Mouse (Mus musculus) myocyte (in vitro differentiated cells): Measurements from ENCODE around the gene Il2. TPM values are rescaled to one million over a fixed set of nuclear protein-coding genes. Genes with fewer than 3 reads are reported as not detected.

Source experiments
- H3K27me3 ChIP-seq: one replicate; pipeline ENCODE4 v1.6.1; 2011; ENCODE audit not compliant: control insufficient read depth, insufficient read depth, insufficient read length
- H3K36me3 ChIP-seq: one replicate; pipeline ENCODE4 v1.6.1; 2011; ENCODE audit not compliant: control insufficient read depth, insufficient read depth
- H3K4me2 ChIP-seq: one replicate; pipeline ENCODE4 v1.6.1; 2011; ENCODE audit warnings: low read depth, control low read depth
- H3K4me3 ChIP-seq: one replicate; pipeline ENCODE4 v1.5.1; 2011; ENCODE audit warnings: mild to moderate bottlenecking, control low read depth, moderate library complexity
- H3K79me2 ChIP-seq: one replicate; pipeline ENCODE4 v1.6.1; 2011; ENCODE audit not compliant: control insufficient read depth, insufficient read depth
- H3ac ChIP-seq: one replicate; pipeline ENCODE4 v1.6.1; 2011; ENCODE audit not compliant: control insufficient read depth, insufficient read length
- CEBPB ChIP-seq: IDR thresholded peaks from 2 replicates; pipeline ENCODE4 v1.6.1; 2011; ENCODE audit warnings: mild to moderate bottlenecking, moderate library complexity; ENCODE audit not compliant: poor library complexity, insufficient read depth, severe bottlenecking
- E2F4 ChIP-seq: IDR thresholded peaks from one replicate; pipeline ENCODE4 v1.6.1; 2011; ENCODE audit warnings: mild to moderate bottlenecking, control low read depth, moderate library complexity; ENCODE audit not compliant: insufficient read depth
- MAX ChIP-seq: IDR thresholded peaks from one replicate; pipeline ENCODE4 v1.6.1; 2011; ENCODE audit warnings: low read depth, mild to moderate bottlenecking, control low read depth
- MYOD1 ChIP-seq, 3 experiments: IDR thresholded peaks; one replicate each; pipeline ENCODE4 v1.6.1; 2011; ENCODE audit warnings: control low read depth in 2 of 3, low read depth in 2 of 3, mild to moderate bottlenecking in 2 of 3, moderate library complexity in 1 of 3; ENCODE audit not compliant: insufficient read length in 2 of 3, control insufficient read depth in 1 of 3
- MYOG ChIP-seq, 3 experiments: IDR thresholded peaks; one replicate each; pipeline ENCODE4 v1.6.1; 2011; ENCODE audit warnings: control low read depth in 2 of 3, low read depth in 2 of 3, mild to moderate bottlenecking in 2 of 3; ENCODE audit not compliant: insufficient read length in 2 of 3, control insufficient read depth in 1 of 3, insufficient read depth in 1 of 3
- POLR2A ChIP-seq: IDR thresholded peaks from one replicate; pipeline ENCODE4 v1.6.1; 2011; ENCODE audit warnings: low read depth, mild to moderate bottlenecking, control low read depth, moderate library complexity; ENCODE audit not compliant: insufficient read length
- POLR2AphosphoS2 ChIP-seq: IDR thresholded peaks from one replicate; pipeline ENCODE4 v1.6.1; 2011; ENCODE audit warnings: low read depth, control low read depth; ENCODE audit not compliant: insufficient read length
- REST ChIP-seq: IDR thresholded peaks from one replicate; pipeline ENCODE4 v1.6.1; 2011; ENCODE audit warnings: mild to moderate bottlenecking, control low read depth, moderate library complexity; ENCODE audit not compliant: insufficient read depth, insufficient read length
- SRF ChIP-seq: IDR thresholded peaks from one replicate; pipeline ENCODE4 v1.6.1; 2011; ENCODE audit warnings: low read depth; ENCODE audit not compliant: control insufficient read depth, insufficient read length
- TCF12 ChIP-seq: IDR thresholded peaks from one replicate; pipeline ENCODE4 v1.6.1; 2011; ENCODE audit warnings: mild to moderate bottlenecking, control low read depth; ENCODE audit not compliant: poor library complexity, insufficient read depth, severe bottlenecking
- TCF3 ChIP-seq: IDR thresholded peaks from one replicate; pipeline ENCODE4 v1.6.1; 2011; ENCODE audit warnings: low read depth, control low read depth; ENCODE audit not compliant: insufficient read length
- USF1 ChIP-seq: IDR thresholded peaks from one replicate; pipeline ENCODE4 v1.6.1; 2011; ENCODE audit warnings: low read depth, mild to moderate bottlenecking, control low read depth, moderate library complexity
- polyA plus RNA-seq: library from polyadenylated mRNA; unstranded; fragments of >200 nt; fragmentation: generic; extraction: Trizol; gene quantifications from one replicate; pipeline ENCODE4 v1.2.1, GENCODE M21; 2012; ENCODE audit warnings: missing spikeins

Gene Il2
- polyA plus RNA-seq, 1 experiment: not detected

DNA sequence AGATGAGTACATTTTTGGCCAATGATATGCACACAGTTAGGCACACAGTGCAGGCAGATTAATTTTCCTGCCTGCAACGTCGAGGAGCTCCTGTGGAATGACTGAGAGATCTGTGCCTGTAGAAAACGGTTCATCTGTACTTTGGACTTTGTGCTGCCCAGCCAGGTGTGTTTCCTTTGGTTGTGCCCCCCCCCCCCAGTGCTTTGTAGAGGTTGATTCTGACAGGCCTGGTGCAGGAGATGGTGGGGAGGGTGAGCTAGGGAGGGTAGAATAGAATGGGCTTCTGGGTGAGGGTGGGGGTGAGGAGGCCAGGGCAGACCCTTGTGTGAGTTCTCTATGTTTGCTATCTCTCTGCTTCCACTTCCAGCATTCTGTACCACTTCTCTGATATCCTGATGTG lies 32.5 kb upstream of the Il2 start:
- no peak for TF ChIP-seq REST
- no peak for TF ChIP-seq SRF
- TF ChIP-seq E2F4: no peak
- no peak for TF ChIP-seq MYOG (IDR thresholded peaks at IDR 0.05; ENCODE audit: control insufficient read depth in 1 of 3, insufficient read depth in 1 of 3, insufficient read length in 2 of 3, low read depth in 2 of 3)
- no peak for TF ChIP-seq MYOD1 (IDR thresholded peaks at IDR 0.05; ENCODE audit: control insufficient read depth in 1 of 3, insufficient read length in 2 of 3, low read depth in 2 of 3)
- no peak for TF ChIP-seq POLR2AphosphoS2
- TF ChIP-seq POLR2A: no peak
- no peak for TF ChIP-seq TCF3
- no peak for TF ChIP-seq USF1
- no peak for TF ChIP-seq MAX
- no peak for TF ChIP-seq TCF12
- TF ChIP-seq CEBPB: no peak
- Histone ChIP-seq H3K79me2 (no peaks in the 10 kb centered on the region), H3K36me3 (no peaks in the 10 kb centered on the region), H3ac (no peak overlapping the region), H3K27me3 (no peaks in the 10 kb centered on the region), H3K4me2 (no peak overlapping the region), H3K4me3 (no peak overlapping the region)

DNA sequence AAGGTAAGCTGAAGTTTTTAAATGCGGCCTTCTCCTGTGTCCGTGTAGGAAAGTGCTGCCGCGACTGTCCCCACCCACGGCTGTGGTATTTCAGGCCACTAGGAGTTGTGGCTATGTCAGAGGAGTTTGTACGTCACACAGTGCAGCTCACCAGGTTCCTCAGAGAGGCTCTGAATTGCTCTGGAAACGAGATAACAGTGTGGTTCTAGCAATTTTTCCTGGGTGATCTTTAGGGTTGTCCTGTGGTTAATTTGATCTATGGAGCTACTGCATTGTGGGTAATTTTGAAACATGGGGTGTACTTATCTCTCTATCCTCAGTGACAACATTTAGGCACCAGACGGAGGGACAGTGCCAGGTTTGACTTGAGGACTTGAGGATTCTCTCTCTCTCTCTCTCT lies 31.3 kb upstream of the Il2 start:
- Histone ChIP-seq H3ac (no peak overlapping the region), H3K4me3 (no peak overlapping the region), H3K79me2 (no peaks in the 10 kb centered on the region), H3K27me3 (no peaks in the 10 kb centered on the region), H3K4me2 (no peak overlapping the region), H3K36me3 (no peaks in the 10 kb centered on the region)
- TF ChIP-seq REST: no peak

- Histone ChIP-seq H3K4me3 (no peak overlapping the region), H3ac (no peak overlapping the region), H3K4me2 (no peak overlapping the region)
Observed at GRCm38 (mm10) chr3:37154396-37154795, 28.6 kb upstream of the Il2 start.

GRCm38 (mm10) chr3:37153004-37153403 lies 27.2 kb upstream of the Il2 start:
- TF ChIP-seq E2F4: no peak
- TF ChIP-seq TCF12: no peak
- Histone ChIP-seq H3ac (no peak overlapping the region), H3K4me2 (no peak overlapping the region), H3K79me2 (no peaks in the 10 kb centered on the region), H3K27me3 (no peaks in the 10 kb centered on the region), H3K4me3 (no peak overlapping the region), H3K36me3 (no peaks in the 10 kb centered on the region)

More at GRCm38 (mm10) chr3:37154396-37154795, 28.6 kb upstream of the Il2 start:
- no peaks in the 10 kb centered on the region for H3K27me3 ChIP-seq
- no peaks in the 10 kb centered on the region for H3K36me3 ChIP-seq
- H3K79me2 ChIP-seq: no peaks in the 10 kb centered on the region
- TF ChIP-seq E2F4 (no peak), MAX (no peak), TCF3 (no peak), SRF (no peak), MYOG (IDR thresholded peaks at IDR 0.05; ENCODE audit: control insufficient read depth in 1 of 3, insufficient read depth in 1 of 3, insufficient read length in 2 of 3, low read depth in 2 of 3) (no peak), CEBPB (no peak), USF1 (no peak), TCF12 (no peak), POLR2AphosphoS2 (no peak), REST (no peak), MYOD1 (IDR thresholded peaks at IDR 0.05; ENCODE audit: control insufficient read depth in 1 of 3, insufficient read length in 2 of 3, low read depth in 2 of 3) (no peak), POLR2A (no peak)

DNA sequence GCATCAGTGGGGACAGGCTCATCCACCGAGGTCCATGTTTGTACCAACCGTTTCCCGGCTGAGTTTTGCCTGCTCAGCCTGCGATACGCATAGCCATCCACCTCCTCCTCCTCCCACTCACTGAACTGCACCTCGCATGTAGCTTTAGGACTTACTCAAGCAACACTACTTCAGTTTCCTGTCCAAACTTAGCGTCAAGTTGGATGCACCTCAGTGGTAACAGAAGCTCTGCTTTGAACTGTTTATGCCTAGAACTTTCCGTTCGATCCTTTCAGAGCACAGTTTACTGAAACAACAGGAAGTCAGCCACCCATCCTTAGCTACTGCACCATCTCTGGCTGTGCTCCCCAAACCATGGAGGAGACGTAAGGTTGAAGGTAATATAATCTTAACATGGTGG lies 26.5 kb upstream of the Il2 start:
- H3K79me2 ChIP-seq: no peaks in the 10 kb centered on the region
- H3K4me3 ChIP-seq: no peak overlapping the region
- TF ChIP-seq MYOG (IDR thresholded peaks at IDR 0.05; ENCODE audit: control insufficient read depth in 1 of 3, insufficient read depth in 1 of 3, insufficient read length in 2 of 3, low read depth in 2 of 3): no peak
- no peak for TF ChIP-seq USF1
- TF ChIP-seq CEBPB: no peak
- no peak for TF ChIP-seq POLR2AphosphoS2
- no peak for TF ChIP-seq MYOD1 (IDR thresholded peaks at IDR 0.05; ENCODE audit: control insufficient read depth in 1 of 3, insufficient read length in 2 of 3, low read depth in 2 of 3)
- no peak for TF ChIP-seq TCF12
- no peak for TF ChIP-seq E2F4
- no peak for TF ChIP-seq SRF
- no peak for TF ChIP-seq MAX
- TF ChIP-seq REST: no peak
- TF ChIP-seq POLR2A: no peak
- TF ChIP-seq TCF3: no peak
- H3K4me2 ChIP-seq: no peak overlapping the region
- no peak overlapping the region for H3ac ChIP-seq
- H3K36me3 ChIP-seq: no peaks in the 10 kb centered on the region
- H3K27me3 ChIP-seq: no peaks in the 10 kb centered on the region
